In the genomic region with DNA sequence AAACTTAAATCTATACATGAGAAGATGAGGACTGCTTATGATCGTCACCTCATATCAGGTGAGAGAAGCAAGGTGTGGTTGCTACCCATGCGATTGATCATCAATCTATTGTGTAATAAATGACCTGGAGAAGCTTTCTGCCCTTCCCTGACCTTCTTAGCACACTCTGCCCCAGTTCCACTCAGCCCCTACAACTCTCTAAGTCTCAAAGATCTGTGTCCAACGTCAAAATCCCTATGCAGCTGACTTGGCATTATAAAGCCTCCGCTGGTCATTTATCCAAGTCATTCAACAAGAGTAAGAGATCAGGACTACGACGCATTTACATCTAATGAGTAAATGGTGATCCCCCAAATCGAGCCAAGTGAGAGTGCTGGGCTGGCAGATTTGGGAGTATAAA, we compare ENCODE assay signal across 28 mouse cellular contexts. TPM values are rescaled to one million over a fixed set of nuclear protein-coding genes. Genes with fewer than 3 reads are reported as not detected.
DNase-seq lines count a peak whose midpoint lies in the region; ATAC-seq and TF ChIP-seq lines count a peak whose summit lies in the region.
"Had no signal": no experiment of that assay in that cellular context is flagged by ENCODE, and none has a peak within 500 bp of the region (broad histone marks: within the 10 kb centered on the region; RNA-seq: fewer than 3 reads in every experiment).

Myh13 (plus strand) TSS at position 301 of the 400 bp plus-strand sequence.

- H3K79me2 ChIP-seq in myocyte (ENCODE audit: control insufficient read depth, insufficient read depth) = no peaks in the 10 kb centered on the region

- no peak within 1 kb of the TSS for H3K27ac ChIP-seq in heart, embryonic 10.5 days
- H3K27ac ChIP-seq in ES-E14 (ENCODE audit: insufficient read depth, low read depth, low read length, poor library complexity, severe bottlenecking) = no peak within 1 kb of the TSS
- H3K27ac ChIP-seq in forebrain, embryonic 12.5 days = no peak within 1 kb of the TSS
- H3K27ac ChIP-seq: embryonic facial prominence, embryonic 13.5 days; embryonic facial prominence, embryonic 15.5 days; forebrain, embryonic 10.5 days; forebrain, embryonic 13.5 days; forebrain, embryonic 15.5 days had no signal

- H3ac ChIP-seq in myocyte (ENCODE audit: control insufficient read depth, insufficient read length) = no peak within 1 kb of the TSS

- 0 out of 2 replicates have a peak, but pooled peaks cover 2% of the 10 kb centered on the region for H3K4me1 ChIP-seq in heart, embryonic 10.5 days
- no peaks in the 10 kb centered on the region for H3K4me1 ChIP-seq in ES-E14 (ENCODE audit: control insufficient read depth in 2 of 2, insufficient read depth in 2 of 2, low read length in 2 of 2, poor library complexity in 1 of 2)
- H3K4me1 ChIP-seq in forebrain, embryonic 12.5 days = no peaks in the 10 kb centered on the region
- H3K4me1 ChIP-seq: embryonic facial prominence, embryonic 13.5 days; embryonic facial prominence, embryonic 15.5 days; forebrain, embryonic 10.5 days; forebrain, embryonic 13.5 days; forebrain, embryonic 15.5 days had no signal

- H3K4me2 ChIP-seq in myocyte (ENCODE audit: low read depth) = peak within 1 kb of the TSS; percentile 83
- H3K4me2 ChIP-seq in forebrain, embryonic 12.5 days = no peak within 1 kb of the TSS
- H3K4me2 ChIP-seq: embryonic facial prominence, embryonic 13.5 days; embryonic facial prominence, embryonic 15.5 days; forebrain, embryonic 13.5 days; forebrain, embryonic 15.5 days had no signal

- no peaks in the 10 kb centered on the region for H3K9me3 ChIP-seq in heart, embryonic 10.5 days
- no peaks in the 10 kb centered on the region for H3K9me3 ChIP-seq in ES-E14 (ENCODE audit: control insufficient read depth, insufficient read depth, low read depth, low read length)
- H3K9me3 ChIP-seq in forebrain, embryonic 12.5 days = no peaks in the 10 kb centered on the region
- H3K9me3 ChIP-seq: embryonic facial prominence, embryonic 13.5 days; embryonic facial prominence, embryonic 15.5 days; forebrain, embryonic 10.5 days; forebrain, embryonic 13.5 days; forebrain, embryonic 15.5 days had no signal

- H3K36me3 ChIP-seq in heart, embryonic 10.5 days = no peaks in the 10 kb centered on the region
- H3K36me3 ChIP-seq in ES-E14 (ENCODE audit: control insufficient read depth, insufficient read depth, low read length, poor library complexity, severe bottlenecking) (no peaks in the 10 kb centered on the region), myocyte (ENCODE audit: control insufficient read depth, insufficient read depth) (no peaks in the 10 kb centered on the region)
- H3K36me3 ChIP-seq in forebrain, embryonic 12.5 days (replicated peaks) = no peaks in the 10 kb centered on the region
- H3K36me3 ChIP-seq: embryonic facial prominence, embryonic 13.5 days; embryonic facial prominence, embryonic 15.5 days; forebrain, embryonic 10.5 days; forebrain, embryonic 15.5 days had no signal

- DNase-seq in heart, embryonic 10.5 days (ENCODE audit: low spot score) = peak; percentile 28
- no peak for DNase-seq in heart, adult 8-10 months (ENCODE audit: low spot score)
- no peak for DNase-seq in ES-E14 (ENCODE audit: low read depth, low spot score)
- DNase-seq in cerebellum, postnatal 4 days (ENCODE audit: low spot score in 2 of 2) = no peak
- DNase-seq: adrenal gland, adult 8-10 months; adrenal gland, postnatal 14 days; adrenal gland, postnatal 36 days; cerebellum, adult 11-12 months; cerebellum, adult 2 months; cerebellum, adult 9-10 months; cerebellum, postnatal 10 days; cerebellum, postnatal 25 days; embryo, embryonic 11 days; forebrain, postnatal 0 days had no signal

- ATAC-seq in forebrain, embryonic 12.5 days (ENCODE audit: low FRiP score) = no peak
- ATAC-seq: activated CD4-positive, CD25-positive, alpha-beta regulatory T cell, adult 4 months; forebrain, embryonic 13.5 days; forebrain, embryonic 15.5 days; forebrain, postnatal 0 days; Patski had no signal

- no peak for TF ChIP-seq POLR2A in myocyte (IDR thresholded peaks at IDR 0.05; ENCODE audit: insufficient read length, low read depth)

- in situ Hi-C loops in ES-E14 (cut with MboI; ENCODE audit: low sequenced_read_pairs in 2 of 2, unreplicated experiment in 2 of 2) = no loop called here

- H3K27me3 ChIP-seq in heart, embryonic 10.5 days (ENCODE audit: insufficient read depth, poor library complexity, severe bottlenecking) = no peaks in the 10 kb centered on the region
- no peaks in the 10 kb centered on the region for H3K27me3 ChIP-seq in myocyte (ENCODE audit: control insufficient read depth, insufficient read depth, insufficient read length)
- no peaks in the 10 kb centered on the region for H3K27me3 ChIP-seq in forebrain, embryonic 12.5 days
- H3K27me3 ChIP-seq: embryonic facial prominence, embryonic 13.5 days; embryonic facial prominence, embryonic 15.5 days; forebrain, embryonic 13.5 days; forebrain, embryonic 15.5 days had no signal

- 88% methylated on average over 7 of the region's 7 CpGs for WGBS in heart, embryonic 10.5 days
- 87% methylated on average over 7 of the region's 7 CpGs for WGBS in forebrain, embryonic 12.5 days

- no peak within 1 kb of the TSS for H3K4me3 ChIP-seq in heart, embryonic 10.5 days
- H3K4me3 ChIP-seq in ES-E14 (ENCODE audit: insufficient read depth in 1 of 2, low read depth in 1 of 2, low read length in 2 of 2, poor library complexity in 1 of 2, severe bottlenecking in 1 of 2) = no peak within 1 kb of the TSS
- peak within 1 kb of the TSS; percentile 18 for H3K4me3 ChIP-seq in myocyte
- no peak within 1 kb of the TSS for H3K4me3 ChIP-seq in forebrain, embryonic 12.5 days (replicated peaks)
- H3K4me3 ChIP-seq: embryonic facial prominence, embryonic 13.5 days; embryonic facial prominence, embryonic 15.5 days; erythroblast, embryonic 14.5 days; forebrain, embryonic 10.5 days; forebrain, embryonic 13.5 days; forebrain, embryonic 15.5 days had no signal

- no peak within 1 kb of the TSS for H3K9ac ChIP-seq in ES-E14 (ENCODE audit: insufficient read depth, low read depth, low read length, poor library complexity, severe bottlenecking)
- H3K9ac ChIP-seq in forebrain, embryonic 12.5 days = no peak within 1 kb of the TSS
- H3K9ac ChIP-seq: embryonic facial prominence, embryonic 13.5 days; embryonic facial prominence, embryonic 15.5 days; forebrain, embryonic 13.5 days; forebrain, embryonic 15.5 days; forebrain, postnatal 0 days had no signal

TF ChIP-seq in ES-E14, 5 proteins besides CTCF, POLR2A, EP300 and RAD21:
- TF ChIP-seq ZC3H11A (IDR thresholded peaks at IDR 0.05; ENCODE audit: borderline replicate concordance, low read depth, low read length) (no peak), HCFC1 (IDR thresholded peaks at IDR 0.05; ENCODE audit: borderline replicate concordance, insufficient read depth, low read length) (no peak), MAFK (IDR thresholded peaks at IDR 0.05; ENCODE audit: insufficient read depth, low read depth, low read length) (no peak), CHD2 (IDR thresholded peaks at IDR 0.05; ENCODE audit: low read depth, low read length) (no peak), ZNF384 (IDR thresholded peaks at IDR 0.05; ENCODE audit: low read depth, low read length) (no peak)

TF ChIP-seq in myocyte, 11 proteins besides CTCF, POLR2A, EP300 and RAD21:
- TF ChIP-seq POLR2AphosphoS2 (IDR thresholded peaks at IDR 0.05; ENCODE audit: insufficient read length, low read depth) = no peak
- no peak for TF ChIP-seq MYOD1 (IDR thresholded peaks at IDR 0.05; ENCODE audit: control insufficient read depth in 1 of 3, insufficient read length in 2 of 3, low read depth in 2 of 3)
- TF ChIP-seq E2F4 (IDR thresholded peaks at IDR 0.05; ENCODE audit: insufficient read depth) = no peak
- no peak for TF ChIP-seq MAX (IDR thresholded peaks at IDR 0.05; ENCODE audit: low read depth)
- TF ChIP-seq SRF (IDR thresholded peaks at IDR 0.05; ENCODE audit: control insufficient read depth, insufficient read length, low read depth) = no peak

RNA-seq across cellular contexts. Expression of gene Myh13, which starts in this region (rescaled TPM):
- 0.06 TPM in 1 of 2 replicates, not detected in the other for polyA plus RNA-seq in heart, embryonic 10.5 days (2016; fragmentation: Nextera tagmentation; extraction: Ambion mirVana)
- total RNA-seq in heart, adult 8-10 months (2022) = under 1 TPM in 1 of 4 experiments, not detected in 3; 0.47 TPM
- total RNA-seq in ES-E14 (2012; rRNA removed) = 7.7 and 13.7 TPM in 2 replicates
- 0.22 TPM for polyA plus RNA-seq in myocyte (2012; fragmentation: generic; extraction: Trizol)
- not detected in 2 replicates for polyA plus RNA-seq in forebrain, embryonic 12.5 days (2016; fragmentation: Nextera tagmentation; extraction: Ambion mirVana)
- total RNA-seq: adrenal gland, adult 18-20 months; adrenal gland, postnatal 14 days; adrenal gland, postnatal 36 days; common myeloid progenitor, adult 5-6 weeks had no signal
- polyA plus RNA-seq: C2C12; embryonic facial prominence, embryonic 11.5 days; erythroblast, embryonic 14.5 days; forebrain, embryonic 10.5 days; forebrain, embryonic 13.5 days; Patski had no signal

Comparison
In these comparisons a context has a peak if more than half of its experiments do, and no peak if none do; other contexts are left out.
1. Peak in DNase-seq in heart, embryonic 10.5 days; RNA of the gene not detected or under 1 TPM.